Mouse (Mus musculus) left cerebral cortex, adult 9 months (tissue): ENCODE results near the gene Exosc5.

ENCODE experiments used
- DNase-seq, 2 experiments: peaks; one replicate each; pipeline ENCODE4 v3.0.0; 2022; ENCODE audit warnings: low spot score in 2 of 2

The Exosc5 gene

GRCm38 (mm10) chr7:25679971-25680370 is 21.0 kb downstream of the Exosc5 start:
- no peak for DNase-seq

- peak; percentile 87 to 96 for DNase-seq
Observed at GRCm38 (mm10) chr7:25680514-25681258, 21.7 kb downstream of the Exosc5 start, which contains the start of gene B9d2. TSS of gene B9d2 (plus strand) at chr7:25680780.

GRCm38 (mm10) chr7:25681341-25682231 is 22.6 kb downstream of the Exosc5 start:
- no peak for DNase-seq

- no peak for DNase-seq
Observed at GRCm38 (mm10) chr7:25683474-25684180, 24.7 kb downstream of the Exosc5 start.

- no peak for DNase-seq
Observed at GRCm38 (mm10) chr7:25684659-25685058, 25.7 kb downstream of the Exosc5 start.

GRCm38 (mm10) chr7:25685926-25686470 is 27.0 kb downstream of the Exosc5 start:
- no peak for DNase-seq

GRCm38 (mm10) chr7:25686680-25687531 is 27.9 kb downstream of the Exosc5 start, which contains the start of gene Tgfb1:
TSS of gene Tgfb1 (plus strand) at chr7:25687002.
- DNase-seq: no peak

GRCm38 (mm10) chr7:25687811-25688401 is 28.9 kb downstream of the Exosc5 start:
- no peak for DNase-seq

GRCm38 (mm10) chr7:25688810-25689586 is 30.0 kb downstream of the Exosc5 start:
- no peak for DNase-seq

GRCm38 (mm10) chr7:25689603-25690021 is 30.6 kb downstream of the Exosc5 start:
- no peak for DNase-seq

GRCm38 (mm10) chr7:25690051-25690450 is 31.1 kb downstream of the Exosc5 start:
- DNase-seq: no peak

- no peak for DNase-seq
Observed at GRCm38 (mm10) chr7:25694104-25694503, 35.1 kb downstream of the Exosc5 start.

- DNase-seq: no peak
Observed at GRCm38 (mm10) chr7:25699851-25700250, 40.9 kb downstream of the Exosc5 start.

GRCm38 (mm10) chr7:25700732-25701131 is 41.8 kb downstream of the Exosc5 start:
- DNase-seq: no peak

GRCm38 (mm10) chr7:25702350-25702749 is 43.4 kb downstream of the Exosc5 start:
- DNase-seq: no peak

- DNase-seq: no peak
Observed at GRCm38 (mm10) chr7:25703793-25704494, 45.0 kb downstream of the Exosc5 start.

GRCm38 (mm10) chr7:25704716-25705364 is 45.9 kb downstream of the Exosc5 start:
- no peak for DNase-seq

- peak in 1 of 2 experiments; percentile 69 for DNase-seq
Observed at GRCm38 (mm10) chr7:25705801-25706251, 46.9 kb downstream of the Exosc5 start.
